Mouse (Mus musculus) neural tube, embryonic 10.5 days (tissue): ENCODE results near the gene Mtmr4.

Source experiments
- DNase-seq: peaks from one replicate; pipeline ENCODE4 v3.0.0-alpha.2; 2017; ENCODE audit warnings: low spot score; ENCODE audit errors: extremely low spot score

Mtmr4 gene

DNA sequence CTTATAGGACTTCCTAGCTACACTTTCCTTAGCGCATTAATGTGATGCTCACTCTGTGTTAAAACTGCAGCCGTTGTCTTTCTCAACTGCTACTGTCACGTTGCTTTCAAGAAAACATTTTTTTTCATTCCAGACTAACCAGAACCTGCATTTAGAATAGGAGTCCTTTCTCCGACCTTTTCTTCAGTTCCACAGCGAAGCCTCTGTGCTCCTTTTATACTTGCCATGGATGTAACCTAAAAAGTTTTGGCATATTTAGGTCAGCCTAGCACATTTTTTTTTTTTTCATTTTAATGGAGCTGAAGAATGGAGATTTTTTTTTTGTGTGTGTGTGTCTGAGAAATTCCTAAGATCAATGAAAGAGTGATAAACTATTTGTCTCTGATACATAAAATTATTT lies 23.6 kb downstream of the Mtmr4 start:
- no peak for DNase-seq

DNA sequence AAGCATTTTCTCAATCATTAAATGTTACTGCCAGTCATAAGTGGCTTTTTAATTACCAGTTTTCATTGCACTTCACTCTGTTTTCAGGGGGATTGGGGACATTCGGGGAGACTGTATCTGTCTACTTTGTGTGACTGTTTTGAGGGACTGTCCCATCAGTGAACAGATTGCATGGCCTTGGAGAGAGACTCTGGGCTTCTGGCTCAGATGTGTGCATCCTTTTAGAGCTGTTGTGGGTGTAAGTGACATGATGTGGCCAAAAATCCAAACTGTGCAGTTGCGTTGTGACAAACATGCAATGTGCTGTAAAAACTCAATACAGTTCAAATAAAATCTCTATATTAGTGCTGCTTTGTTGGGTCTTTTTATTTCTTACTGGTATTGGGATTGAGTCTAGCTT lies 24.0 kb downstream of the Mtmr4 start:
- DNase-seq, result no peak

DNA sequence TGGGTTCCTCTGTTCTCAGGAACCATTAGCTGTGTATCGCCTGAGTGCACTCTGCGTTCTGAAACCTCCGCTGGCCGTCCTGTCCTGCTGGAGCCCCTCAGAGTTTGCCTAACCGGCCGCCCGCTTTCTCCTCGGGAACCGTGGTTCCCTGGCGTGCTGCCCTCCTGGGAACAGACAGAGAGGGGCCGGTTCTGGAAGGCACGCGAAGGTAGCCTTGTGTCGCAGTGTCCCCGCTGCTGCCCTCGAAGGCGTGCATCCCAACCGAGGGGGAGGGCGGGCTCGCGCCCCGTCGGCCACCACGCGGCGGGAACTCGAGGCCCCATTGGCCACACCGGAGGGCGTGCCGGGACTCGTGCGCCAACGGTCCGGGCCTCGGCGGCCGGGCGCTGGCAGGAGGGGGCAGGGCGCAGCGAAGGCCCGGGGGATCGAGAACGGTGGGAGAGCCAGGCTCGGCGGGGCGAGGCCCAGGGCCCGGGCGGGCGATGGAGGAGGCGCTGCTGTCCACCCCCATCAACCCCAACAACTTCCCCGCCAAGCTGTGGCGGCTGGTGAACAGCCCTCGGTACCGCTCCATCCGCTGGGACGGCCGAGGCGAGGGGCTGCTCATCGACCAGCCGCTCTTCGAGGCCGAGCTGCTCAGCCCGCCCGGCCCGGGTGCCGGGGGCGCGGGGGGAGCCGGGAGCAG lies 25.0 kb downstream of the Mtmr4 start, which contains the start of gene Hsf5:
Hsf5 (plus strand) TSS at position 375 of the 685 bp plus-strand sequence.
- no peak for DNase-seq

DNA sequence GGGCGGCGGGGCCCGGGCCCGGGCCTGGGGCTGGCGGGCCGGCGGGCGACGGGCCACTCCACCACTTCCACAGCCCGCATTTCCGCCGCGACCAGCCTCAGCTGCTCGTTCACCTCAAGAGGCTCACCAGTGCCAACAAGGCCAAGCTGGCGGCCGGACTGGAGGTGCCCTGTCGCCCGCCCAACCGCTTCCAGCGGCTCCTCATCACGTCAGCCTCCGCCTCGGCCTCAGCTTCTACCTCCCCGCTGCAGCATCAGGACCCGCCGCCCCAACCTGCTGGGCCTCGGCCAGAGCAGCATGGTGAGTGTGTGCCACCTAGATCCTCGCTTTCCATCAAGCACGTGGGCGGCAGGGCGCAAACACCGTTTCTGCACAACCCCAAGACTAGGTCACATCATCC lies 25.6 kb downstream of the Mtmr4 start:
- DNase-seq, result no peak

DNA sequence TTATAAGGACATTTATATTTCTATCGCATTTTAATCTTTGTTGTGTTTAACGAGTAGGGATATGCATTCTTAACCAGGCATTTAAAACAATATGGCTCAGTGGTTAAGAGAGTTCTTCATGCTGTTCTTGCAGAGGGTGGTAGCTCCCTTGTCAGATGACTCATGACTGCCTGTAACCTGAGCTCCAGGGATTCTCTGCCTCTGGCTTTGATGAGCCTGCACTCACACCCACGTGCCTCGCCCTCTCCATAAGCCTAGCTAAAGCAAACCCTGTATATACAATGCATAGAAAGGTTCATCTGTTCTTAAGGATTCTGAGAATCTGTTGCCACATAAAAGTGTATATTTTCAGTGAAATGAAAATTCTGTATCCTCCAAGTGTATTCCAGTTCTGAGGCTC lies 31.2 kb downstream of the Mtmr4 start:
- no peak for DNase-seq

DNA sequence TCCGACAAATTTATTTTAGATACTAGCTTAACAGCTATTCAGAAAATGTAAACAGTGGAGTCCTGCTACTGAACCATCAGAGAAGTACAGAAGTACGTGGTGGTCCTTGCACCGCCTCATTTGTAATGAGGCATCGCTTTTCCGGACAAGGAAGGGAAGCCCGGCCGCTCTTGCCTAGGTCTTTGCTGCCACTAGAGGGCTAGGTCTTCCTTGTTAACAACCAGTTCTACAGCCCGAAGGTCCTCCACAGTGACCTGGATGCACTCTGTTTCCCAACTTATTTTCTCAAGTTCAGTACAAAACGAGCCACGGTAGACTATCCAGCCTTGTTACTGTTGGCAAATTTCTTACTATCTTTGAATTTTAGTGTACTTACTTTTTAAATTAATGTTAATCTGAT lies 37.9 kb downstream of the Mtmr4 start:
- peak; percentile 33 for DNase-seq

DNA sequence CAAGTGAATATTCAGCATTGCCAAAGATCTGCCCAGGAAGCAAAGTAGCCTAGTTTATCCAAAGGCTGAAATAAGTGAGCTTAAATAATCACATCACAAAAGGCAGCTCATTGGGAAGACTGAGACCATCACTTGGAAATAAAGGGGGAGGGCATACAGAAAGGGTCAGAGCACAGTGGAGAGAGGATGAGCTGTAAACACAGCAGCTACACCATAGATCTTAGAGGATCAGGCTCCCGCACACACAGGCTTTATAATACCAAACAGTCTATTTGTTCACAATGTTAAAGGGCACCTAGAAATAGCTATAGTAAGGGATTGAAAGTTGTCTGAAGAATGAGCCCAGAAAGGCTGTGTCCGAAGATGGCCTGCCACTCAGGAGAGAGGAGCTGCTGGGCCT lies 46.8 kb downstream of the Mtmr4 start:
- no peak for DNase-seq

DNA sequence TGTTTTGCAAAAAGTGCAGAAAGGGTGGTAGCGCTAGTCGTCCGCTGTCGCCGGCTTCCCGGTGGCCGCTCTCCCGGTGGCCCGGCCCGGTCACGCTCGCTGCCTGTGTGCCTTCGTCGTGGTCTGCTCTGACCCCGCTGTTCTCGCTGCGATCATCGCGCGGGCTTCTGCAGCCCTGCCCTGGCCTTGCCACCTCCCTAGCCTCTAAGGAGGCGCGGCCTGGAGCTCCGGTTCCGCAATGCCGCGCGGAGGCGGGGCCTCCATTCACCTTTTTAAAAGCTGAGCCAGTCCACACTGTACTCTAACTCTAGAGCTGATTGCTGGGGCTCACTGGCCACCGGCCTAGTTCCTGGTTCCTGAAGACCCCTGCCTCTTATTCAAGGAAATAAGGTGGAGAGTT lies 47.2 kb downstream of the Mtmr4 start:
- DNase-seq, result peak; percentile 67

DNA sequence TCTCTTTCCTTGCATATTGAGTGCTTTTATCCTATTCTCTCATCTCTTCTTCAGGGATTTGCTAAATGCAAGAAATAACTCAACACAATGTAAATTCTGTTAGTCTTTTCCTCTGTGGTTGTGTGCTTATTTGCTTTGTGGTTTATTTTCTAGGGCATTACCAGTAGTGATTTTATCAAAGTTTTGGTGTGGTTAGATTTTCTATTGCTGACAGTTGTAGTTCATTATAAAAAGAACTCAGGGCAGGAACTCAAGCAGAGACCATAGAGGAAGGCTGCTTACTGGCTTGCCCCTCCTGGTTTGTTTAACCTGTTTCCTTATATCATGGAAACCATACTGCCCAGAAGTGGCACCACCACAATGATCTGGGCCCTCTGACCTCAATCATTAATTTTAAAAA lies 50.9 kb downstream of the Mtmr4 start:
- no peak for DNase-seq

DNA sequence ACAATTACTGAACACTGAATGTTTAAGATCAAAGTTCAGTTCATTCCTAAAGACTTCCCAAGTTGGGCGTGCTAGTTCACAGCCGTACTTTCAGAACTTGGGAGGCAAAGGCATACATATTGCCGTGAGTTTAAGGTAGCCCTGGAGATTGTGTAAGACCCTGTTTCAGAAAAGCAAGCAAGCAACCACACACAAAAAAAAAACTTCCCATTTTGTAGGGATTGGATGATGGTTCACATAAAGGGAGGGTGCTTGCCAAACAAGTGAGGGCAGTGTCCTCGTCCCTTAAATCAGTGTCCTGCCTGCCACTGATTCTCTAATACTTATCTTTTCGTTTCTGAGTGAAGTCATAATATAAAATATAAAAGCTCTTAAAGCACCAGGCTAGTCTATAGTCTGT lies 62.7 kb downstream of the Mtmr4 start:
- DNase-seq, result no peak

DNA sequence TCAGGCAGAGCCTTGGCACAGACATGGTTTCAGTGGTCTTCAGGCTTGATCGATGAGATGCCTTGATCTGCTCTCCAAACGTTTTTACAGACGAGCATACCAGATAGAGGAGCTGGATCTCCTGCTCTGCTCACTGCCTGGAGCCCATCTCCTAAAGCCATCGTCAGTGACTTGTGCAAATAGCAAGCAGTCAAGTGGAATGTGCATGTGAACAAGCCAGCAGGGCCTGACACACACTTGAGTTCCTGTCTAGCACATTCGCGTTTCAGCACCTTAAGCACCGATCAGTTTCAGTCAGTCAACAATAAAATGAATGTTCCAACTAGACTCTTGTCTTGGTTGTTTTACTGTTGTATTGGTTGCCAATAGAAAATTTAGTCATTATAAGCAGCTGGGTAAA lies 67.3 kb downstream of the Mtmr4 start:
- DNase-seq, result no peak

DNA sequence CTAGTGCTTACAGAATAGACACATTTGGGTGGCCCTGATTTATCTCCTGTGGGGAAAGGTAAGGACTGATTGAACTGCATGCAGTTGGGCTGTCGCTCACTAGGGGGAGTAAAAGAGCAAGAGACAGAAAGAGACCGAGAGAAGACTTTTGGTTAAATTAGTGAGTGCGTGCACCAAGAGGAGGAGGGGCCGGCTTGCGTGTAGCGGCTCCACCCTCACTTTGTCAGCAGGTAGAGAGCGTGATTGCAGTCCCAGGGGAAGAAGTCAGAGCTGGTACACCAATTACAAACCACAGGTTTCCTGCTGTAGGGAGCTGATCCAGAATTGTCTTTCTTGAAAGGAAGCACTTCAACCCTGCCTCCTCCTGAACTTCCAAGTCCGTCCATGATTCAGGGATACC lies 70.4 kb downstream of the Mtmr4 start, which contains the start of gene Rnf43:
Rnf43 (plus strand) TSS at position 316 of the 400 bp plus-strand sequence.
- peak; percentile 80 for DNase-seq

DNA sequence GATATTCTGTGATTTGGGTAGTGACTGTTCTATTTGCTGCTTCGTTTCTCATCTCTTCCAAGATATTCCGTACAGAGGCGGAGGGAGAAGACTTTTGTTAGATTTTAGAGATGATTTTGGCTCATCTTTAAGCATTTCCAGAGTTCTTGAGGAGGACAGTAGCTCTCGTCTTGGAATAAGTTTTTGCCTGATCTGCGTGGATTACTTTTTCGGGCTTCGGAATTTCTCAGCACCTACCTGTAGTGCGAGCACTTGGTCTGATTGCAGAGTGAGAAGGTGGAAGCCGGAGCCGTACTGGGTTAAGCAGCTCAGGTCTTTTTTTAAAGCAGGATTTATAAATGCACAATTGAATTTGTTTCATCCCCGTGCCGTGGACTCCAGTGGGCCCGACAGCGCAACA lies 70.9 kb downstream of the Mtmr4 start:
- DNase-seq, result no peak

DNA sequence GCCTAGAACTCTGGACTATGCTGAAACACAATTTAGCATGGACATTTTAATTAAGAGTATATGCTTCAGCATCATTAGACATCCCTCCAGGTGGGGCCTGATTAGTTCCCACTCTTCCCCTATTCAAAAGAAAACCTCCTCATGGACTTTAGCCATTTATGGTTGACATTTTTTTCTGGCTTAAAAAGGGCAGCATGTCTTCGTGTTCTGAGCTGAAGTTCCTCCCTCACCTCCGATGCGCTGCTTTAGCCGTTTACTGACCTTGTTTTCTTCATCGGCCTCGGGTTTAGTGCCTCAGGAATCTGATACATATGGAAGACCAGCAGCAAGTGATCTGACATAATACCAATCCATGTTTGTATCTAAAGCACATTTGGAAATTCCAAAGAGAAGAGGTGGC lies 72.0 kb downstream of the Mtmr4 start:
- DNase-seq, result no peak

DNA sequence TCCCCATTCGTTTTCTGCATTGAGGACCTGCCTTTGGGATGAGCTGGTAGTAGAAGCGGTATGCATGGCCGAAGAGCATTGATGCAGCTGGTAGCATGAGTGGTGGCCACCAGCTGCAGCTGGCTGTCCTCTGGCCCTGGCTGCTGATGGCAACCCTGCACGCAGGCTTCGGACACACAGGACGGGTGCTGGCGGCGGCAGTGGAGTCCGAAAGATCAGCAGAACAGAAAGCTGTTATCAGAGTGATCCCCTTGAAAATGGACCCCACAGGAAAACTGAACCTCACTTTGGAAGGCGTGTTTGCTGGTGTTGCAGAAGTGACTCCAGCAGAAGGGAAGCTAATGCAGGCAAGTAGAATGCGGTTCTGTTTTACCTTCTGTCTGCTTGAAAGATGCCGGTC lies 72.6 kb downstream of the Mtmr4 start:
- DNase-seq, result no peak

DNA sequence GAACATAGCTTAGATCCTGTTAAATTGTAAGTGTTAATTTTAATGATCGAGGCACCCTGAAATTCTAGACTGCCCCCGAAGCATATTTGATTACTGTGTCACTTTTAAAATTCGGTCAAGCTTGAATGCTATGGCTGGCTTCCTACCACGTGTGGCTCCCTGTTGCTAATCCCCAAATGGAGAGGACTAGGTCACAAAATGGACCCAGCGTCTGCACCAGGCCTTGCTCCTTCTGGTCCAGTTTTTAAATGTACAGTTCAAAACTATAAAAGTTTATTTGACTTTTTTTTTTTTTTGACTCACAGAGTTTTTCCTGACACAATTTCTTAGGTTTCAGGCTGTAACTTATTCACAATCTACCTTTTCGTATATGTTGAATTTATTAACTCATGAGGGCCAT lies 73.3 kb downstream of the Mtmr4 start:
- no peak for DNase-seq

DNA sequence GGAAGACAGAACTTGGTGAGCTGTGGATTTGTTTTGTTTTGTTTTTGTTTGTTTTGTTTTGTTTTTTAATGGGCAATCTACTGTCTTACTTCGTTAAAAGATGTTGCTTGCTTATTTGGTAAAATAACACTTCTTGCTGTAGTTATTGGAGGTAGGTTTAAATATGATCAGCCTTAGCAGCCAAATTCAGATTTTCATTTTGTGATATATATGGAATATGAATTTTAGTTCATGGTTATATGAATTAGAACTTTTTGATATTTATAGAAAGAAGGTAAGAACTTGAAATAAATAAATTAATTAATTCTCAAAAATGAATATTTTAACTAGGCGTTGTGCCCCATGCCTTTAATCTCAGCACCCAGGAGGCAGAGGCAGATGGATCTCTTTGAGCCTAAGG lies 73.7 kb downstream of the Mtmr4 start:
- DNase-seq, result no peak
